Mouse (Mus musculus): ENCODE results near the gene Iqsec1. TPM values are rescaled to one million over a fixed set of nuclear protein-coding genes. Genes with fewer than 3 reads are reported as not detected.

The Iqsec1 gene
- polyA plus RNA-seq, 1 experiment: 80.0 TPM

GRCm38 (mm10) chr6:90754927-90755612 is 233.4 kb downstream of the Iqsec1 start:
- no peak for DNase-seq (ENCODE audit: low read depth)

DNA sequence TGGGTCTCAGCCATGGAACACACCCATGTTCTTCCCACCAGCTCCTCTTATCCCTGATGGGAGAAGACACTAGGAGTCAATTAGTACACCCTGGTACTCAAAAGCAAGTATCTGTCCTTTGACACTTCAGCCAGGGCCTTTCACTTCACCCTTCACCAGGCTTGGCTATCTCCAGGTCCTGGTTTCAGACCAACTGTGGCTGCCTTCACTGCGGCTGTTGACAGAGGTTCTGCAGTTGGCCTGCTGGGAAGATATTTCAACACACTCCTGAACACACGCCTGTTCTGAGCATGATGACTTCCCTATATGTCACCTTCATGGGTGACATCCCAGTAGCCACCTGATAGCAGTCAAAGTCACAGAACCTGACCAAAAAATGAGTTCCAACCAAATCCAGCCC is 234.4 kb downstream of the Iqsec1 start:
- no peak for DNase-seq (ENCODE audit: low read depth)

DNA sequence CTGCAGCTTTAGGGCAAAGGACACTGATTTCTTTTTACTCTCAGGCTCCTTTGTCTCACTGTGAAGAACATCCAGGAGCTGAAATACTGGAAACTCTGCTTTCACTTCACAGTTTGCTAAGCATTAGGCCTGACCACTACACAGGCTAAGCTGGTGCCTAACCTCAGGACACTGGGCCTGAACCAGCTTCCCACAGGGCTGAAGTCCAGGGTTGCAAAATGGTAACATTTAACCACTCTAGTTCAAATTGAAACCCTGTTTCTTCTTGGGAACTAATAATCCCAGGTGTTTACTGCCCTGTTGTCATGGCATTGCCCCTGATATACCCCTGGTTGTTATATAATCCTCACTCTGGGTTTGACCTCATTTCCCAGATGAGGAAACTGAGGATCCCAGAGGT is 234.8 kb downstream of the Iqsec1 start:
- no peak for DNase-seq (ENCODE audit: low read depth)

- DNase-seq (ENCODE audit: low read depth): no peak
Observed at GRCm38 (mm10) chr6:90751624-90752023, 236.9 kb downstream of the Iqsec1 start.

DNA sequence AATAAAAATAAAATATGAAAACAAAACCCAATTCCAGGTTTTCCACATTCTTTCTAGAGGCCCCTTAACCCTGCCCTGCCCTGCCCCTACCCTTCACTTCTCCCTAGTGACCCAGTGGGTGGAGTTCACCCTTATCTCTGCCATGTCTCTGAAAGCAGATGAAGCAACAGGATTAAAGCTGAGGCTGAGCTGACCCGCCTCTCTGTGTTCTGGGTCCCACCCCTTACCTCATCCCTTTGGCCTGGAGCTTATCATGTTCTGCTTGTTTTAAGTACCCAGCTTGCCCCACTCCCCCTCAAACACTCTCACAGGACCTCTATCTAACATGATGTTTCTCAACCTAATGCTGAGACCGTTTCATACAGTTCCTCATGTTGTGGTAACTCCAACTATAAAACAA is 238.4 kb downstream of the Iqsec1 start:
- no peak for DNase-seq (ENCODE audit: low read depth)

GRCm38 (mm10) chr6:90749414-90749937 is 239.0 kb downstream of the Iqsec1 start:
- no peak for DNase-seq (ENCODE audit: low read depth)

DNA sequence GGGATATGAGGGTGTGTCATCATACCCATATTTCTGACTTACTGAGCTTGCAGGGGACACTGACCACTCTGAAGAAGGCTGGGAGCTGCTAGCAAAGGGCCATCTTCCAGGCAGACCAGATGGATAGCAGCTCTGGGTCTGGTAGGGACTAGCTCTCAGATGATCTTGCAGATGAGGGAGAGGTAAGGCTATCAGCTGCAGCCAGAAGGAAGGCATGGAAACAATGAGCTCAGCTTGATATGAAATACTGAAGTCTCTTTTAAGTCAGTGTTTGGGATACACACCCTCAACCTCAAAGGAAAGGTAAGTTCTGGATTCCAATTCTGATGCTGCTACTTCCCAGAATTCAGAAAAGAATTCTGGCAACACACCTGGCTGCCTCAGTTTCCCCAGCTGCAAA is 239.5 kb downstream of the Iqsec1 start:
- no peak for DNase-seq (ENCODE audit: low read depth)

GRCm38 (mm10) chr6:90746331-90746864 is 242.1 kb downstream of the Iqsec1 start:
- DNase-seq (ENCODE audit: low read depth): no peak

DNA sequence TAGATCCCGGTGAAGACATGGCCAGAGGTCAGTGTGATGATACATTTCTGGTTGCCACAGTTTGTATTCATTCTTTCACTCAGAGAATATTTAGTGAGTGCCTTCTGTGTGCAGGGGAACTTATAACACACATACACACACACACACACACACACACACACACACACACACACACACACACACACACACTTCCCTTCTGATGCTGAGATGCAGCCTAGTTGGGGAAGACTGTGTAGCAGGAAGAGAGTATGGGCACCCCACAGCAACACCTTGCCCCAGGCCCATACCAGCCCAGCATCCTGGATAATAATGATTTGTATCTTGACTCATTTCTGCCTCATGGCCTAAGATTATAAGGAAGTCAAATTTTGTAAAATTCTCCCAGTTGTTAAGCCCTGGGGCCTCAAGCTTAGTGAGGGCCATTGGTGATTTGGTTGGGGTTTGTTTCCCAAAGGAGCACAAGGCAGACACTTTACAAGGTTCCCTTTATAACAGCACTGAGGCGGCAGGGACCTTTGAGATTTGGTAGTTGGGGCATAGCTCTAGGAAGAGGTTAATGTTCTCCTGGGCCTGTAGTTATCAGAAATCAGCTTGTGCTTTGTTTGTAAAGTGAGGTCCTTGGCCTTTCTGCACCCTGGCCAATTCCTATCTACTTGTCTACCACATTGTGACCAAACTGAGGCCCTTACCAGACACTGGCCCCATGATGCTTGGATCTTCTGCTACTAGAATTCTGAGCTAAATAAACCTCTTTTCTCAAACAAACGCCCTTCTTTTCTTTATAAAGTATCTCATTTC is 242.9 kb downstream of the Iqsec1 start:
- no peak for DNase-seq (ENCODE audit: low read depth)

DNA sequence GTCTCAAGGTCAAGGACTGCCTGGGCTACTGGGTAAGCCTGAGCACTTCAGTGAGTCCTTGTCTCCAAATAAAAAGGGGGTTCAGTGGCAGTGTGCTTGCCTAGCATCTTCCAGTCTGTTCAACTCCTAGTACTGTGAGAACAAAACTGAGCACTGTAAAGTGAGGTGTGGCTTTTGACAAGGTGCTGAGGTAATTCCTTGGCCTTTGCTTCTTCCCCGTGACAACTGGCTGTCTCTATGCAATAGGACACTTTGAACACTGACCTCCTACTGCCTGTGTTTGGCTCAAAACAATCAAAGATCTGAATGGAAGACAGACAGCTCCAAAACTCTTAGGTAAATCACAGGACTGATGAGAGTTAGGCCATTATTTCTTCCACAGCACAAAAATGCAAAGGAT is 246.0 kb downstream of the Iqsec1 start:
- no peak for DNase-seq (ENCODE audit: low read depth)

DNA sequence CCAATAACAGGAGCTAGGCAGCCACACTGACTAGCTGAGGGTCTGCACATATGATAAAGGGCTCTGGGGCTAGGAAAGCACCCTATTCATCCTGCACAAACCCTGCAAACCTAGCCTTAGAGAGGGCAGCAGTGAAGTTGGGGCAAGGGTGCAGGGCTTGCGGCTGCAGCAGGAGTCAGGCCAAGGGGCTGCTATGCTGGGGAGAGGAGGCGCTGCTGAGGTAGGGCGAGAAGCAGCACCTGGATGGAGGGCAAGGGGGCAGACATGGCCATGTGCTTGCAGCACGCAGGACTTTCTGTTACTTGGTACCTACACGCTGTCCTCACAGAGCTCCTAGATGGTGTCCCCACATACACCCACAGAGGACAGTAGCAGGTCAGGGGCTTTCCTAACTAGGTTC is 246.8 kb downstream of the Iqsec1 start:
- DNase-seq (ENCODE audit: low read depth): no peak

- DNase-seq (ENCODE audit: low read depth): no peak
Observed at GRCm38 (mm10) chr6:90741056-90741420, 247.4 kb downstream of the Iqsec1 start.

GRCm38 (mm10) chr6:90740348-90741055 is 248.0 kb downstream of the Iqsec1 start:
- no peak for DNase-seq (ENCODE audit: low read depth)

DNA sequence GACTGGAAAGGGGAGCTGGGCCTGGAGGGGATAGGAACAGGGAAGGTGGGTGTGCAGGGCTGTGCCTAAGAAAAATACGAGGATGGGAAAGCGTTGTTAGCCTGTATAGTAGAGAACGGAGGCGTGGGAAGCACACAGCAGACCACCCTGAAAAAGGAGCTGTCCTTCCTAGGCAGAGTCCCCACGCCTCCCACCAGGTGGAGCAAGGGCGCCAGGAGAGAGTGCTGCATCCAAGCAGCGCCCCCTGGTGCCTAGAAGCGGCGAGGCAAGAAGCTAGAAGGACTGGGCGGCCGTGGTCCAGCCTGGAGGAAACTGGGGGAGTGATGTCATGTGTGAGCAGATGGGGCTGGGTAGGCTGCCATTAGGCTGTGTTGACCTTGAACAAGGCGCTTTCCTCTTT is 251.1 kb downstream of the Iqsec1 start:
- DNase-seq (ENCODE audit: low read depth): no peak

- DNase-seq (ENCODE audit: low read depth): no peak
Observed at GRCm38 (mm10) chr6:90736691-90737245, 251.7 kb downstream of the Iqsec1 start.

GRCm38 (mm10) chr6:90736074-90736672 is 252.3 kb downstream of the Iqsec1 start:
- no peak for DNase-seq (ENCODE audit: low read depth)

DNA sequence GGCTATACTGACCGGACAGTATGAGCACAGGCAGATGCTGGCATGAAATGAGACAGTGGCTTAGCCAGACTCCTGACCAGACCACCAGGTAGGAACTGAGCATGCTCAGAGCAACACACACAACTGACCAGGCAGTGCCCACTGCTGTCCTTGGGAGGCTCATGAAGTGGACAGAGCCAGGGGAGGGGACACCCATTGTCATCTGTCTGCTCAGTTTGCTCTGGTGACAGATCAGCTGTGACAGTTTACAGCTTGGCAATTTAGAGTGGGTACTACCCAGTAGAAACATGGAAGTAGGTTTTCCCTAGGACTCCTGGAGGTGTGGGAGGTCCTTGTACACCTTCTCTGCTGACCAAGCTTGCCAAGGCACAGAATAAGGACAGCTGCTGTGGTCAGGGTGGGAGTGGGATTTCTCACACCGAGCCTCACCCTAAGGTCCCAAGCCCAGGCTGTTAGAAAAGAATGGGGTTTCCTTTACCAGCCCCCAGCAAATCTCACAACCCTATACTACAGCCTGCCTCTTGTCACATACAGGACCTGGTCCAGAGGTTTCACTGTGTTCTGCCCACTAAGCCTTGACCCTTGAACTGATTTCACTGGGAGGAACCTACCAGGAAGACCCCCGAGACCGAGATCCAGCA is 253.0 kb downstream of the Iqsec1 start:
- no peak for DNase-seq (ENCODE audit: low read depth)

GRCm38 (mm10) chr6:90734806-90735205 is 253.7 kb downstream of the Iqsec1 start:
- no peak for DNase-seq (ENCODE audit: low read depth)

- DNase-seq (ENCODE audit: low read depth): no peak
Observed at GRCm38 (mm10) chr6:90731327-90731726, 257.2 kb downstream of the Iqsec1 start.

- no peak for DNase-seq (ENCODE audit: low read depth)
Observed at GRCm38 (mm10) chr6:90729829-90730228, 258.7 kb downstream of the Iqsec1 start.

GRCm38 (mm10) chr6:90728491-90728931 is 260.0 kb downstream of the Iqsec1 start:
- DNase-seq (ENCODE audit: low read depth): no peak
